Mouse (Mus musculus): ENCODE results near the gene Was. TPM values are rescaled to one million over a fixed set of nuclear protein-coding genes. Genes with fewer than 3 reads are reported as not detected.
"Not testable (repeated sequence)": the region's sequence is repeated elsewhere in the genome, so short reads cannot be mapped to it uniquely, and the experiment has no call there.

The Was gene
- polyA plus RNA-seq, 1 experiment from 2014 or later, result 0.17 TPM

GRCm38 (mm10) chrX:8099435-8099834, 9.1 kb upstream of the Was start:
- H3K27ac ChIP-seq, result no peak overlapping the region

GRCm38 (mm10) chrX:8096787-8097242, 6.5 kb upstream of the Was start:
- 24% methylated on average over 19 of the region's 19 CpGs for WGBS

More at GRCm38 (mm10) chrX:8099435-8099834, 9.1 kb upstream of the Was start:
- no peaks in the 10 kb centered on the region for H3K9me3 ChIP-seq
- H3K36me3 ChIP-seq (replicated peaks), result no peaks in the 10 kb centered on the region
- no peaks in the 10 kb centered on the region for H3K27me3 ChIP-seq (ENCODE audit: poor library complexity, severe bottlenecking)
- DNase-seq (ENCODE audit: extremely low spot score, low spot score), result no peak
- peaks cover 18% of the 10 kb centered on the region for H3K4me1 ChIP-seq
- WGBS, result 71% methylated on average over 4 of the region's 4 CpGs
- H3K4me3 ChIP-seq, result no peak overlapping the region

GRCm38 (mm10) chrX:8096068-8096786, 5.9 kb upstream of the Was start:
- not testable (repeated sequence) for H3K27me3 ChIP-seq (ENCODE audit: poor library complexity, severe bottlenecking); DNase-seq (ENCODE audit: extremely low spot score, low spot score); H3K9me3 ChIP-seq; H3K36me3 ChIP-seq (replicated peaks)
- Histone ChIP-seq H3K27ac (peak overlapping the region; percentile 86), H3K4me1 (peaks cover 15% of the 10 kb centered on the region), H3K4me3 (peak overlapping the region; percentile 47)
- 14% methylated on average over 36 of the region's 48 CpGs for WGBS

More at GRCm38 (mm10) chrX:8096787-8097242, 6.5 kb upstream of the Was start:
- peak; percentile 90 for DNase-seq (ENCODE audit: extremely low spot score, low spot score)
- no peaks in the 10 kb centered on the region for H3K27me3 ChIP-seq (ENCODE audit: poor library complexity, severe bottlenecking)
- peak overlapping the region; percentile 47 for H3K4me3 ChIP-seq
- no peaks in the 10 kb centered on the region for H3K9me3 ChIP-seq
- peak overlapping the region; percentile 86 for H3K27ac ChIP-seq
- H3K36me3 ChIP-seq (replicated peaks), result no peaks in the 10 kb centered on the region
- peaks cover 18% of the 10 kb centered on the region for H3K4me1 ChIP-seq

GRCm38 (mm10) chrX:8095546-8095945, 5.2 kb upstream of the Was start:
- Histone ChIP-seq H3K27ac (0 out of 2 replicates have a peak overlapping the region, but pooled peaks have one; percentile 56), H3K27me3 (ENCODE audit: poor library complexity, severe bottlenecking) (no peaks in the 10 kb centered on the region), H3K4me3 (peak overlapping the region; percentile 42), H3K9me3 (no peaks in the 10 kb centered on the region), H3K4me1 (peaks cover 8% of the 10 kb centered on the region), H3K36me3 (replicated peaks) (no peaks in the 10 kb centered on the region)
- 87% methylated on average over 10 of the region's 10 CpGs for WGBS
- DNase-seq (ENCODE audit: extremely low spot score, low spot score), result no peak

GRCm38 (mm10) chrX:8090954-8091347, 653 bp upstream of the Was start:
- not testable (repeated sequence) for H3K9me3 ChIP-seq; H3K4me1 ChIP-seq; H3K27ac ChIP-seq; H3K27me3 ChIP-seq (ENCODE audit: poor library complexity, severe bottlenecking); H3K36me3 ChIP-seq (replicated peaks); H3K4me3 ChIP-seq; DNase-seq (ENCODE audit: extremely low spot score, low spot score)
- WGBS, result 88% methylated on average over 4 of the region's 5 CpGs

GRCm38 (mm10) chrX:8089746-8090145, 552 bp downstream of the Was start:
- 87% methylated on average over 3 of the region's 3 CpGs for WGBS
- no peaks in the 10 kb centered on the region for H3K36me3 ChIP-seq (replicated peaks)
- no peak for DNase-seq (ENCODE audit: extremely low spot score, low spot score)
- no peaks in the 10 kb centered on the region for H3K4me1 ChIP-seq
- H3K27me3 ChIP-seq (ENCODE audit: poor library complexity, severe bottlenecking), result no peaks in the 10 kb centered on the region
- no peak overlapping the region for H3K4me3 ChIP-seq
- no peak overlapping the region for H3K27ac ChIP-seq
- H3K9me3 ChIP-seq, result no peaks in the 10 kb centered on the region; the same call in 1 of the 2 replicates

- WGBS, result 88% methylated on average over 6 of the region's 8 CpGs
- no peak for DNase-seq (ENCODE audit: extremely low spot score, low spot score)
- Histone ChIP-seq H3K27ac (no peak overlapping the region), H3K4me1 (no peaks in the 10 kb centered on the region), H3K36me3 (replicated peaks) (no peaks in the 10 kb centered on the region), H3K9me3 (no peaks in the 10 kb centered on the region; the same call in 1 of the 2 replicates), H3K27me3 (ENCODE audit: poor library complexity, severe bottlenecking) (no peaks in the 10 kb centered on the region), H3K4me3 (no peak overlapping the region)
These were observed 4.7 kb downstream of the Was start for GRCm38 (mm10) chrX:8085611-8086010.

- Histone ChIP-seq H3K27ac (no peak overlapping the region), H3K36me3 (replicated peaks) (no peaks in the 10 kb centered on the region), H3K27me3 (ENCODE audit: poor library complexity, severe bottlenecking) (no peaks in the 10 kb centered on the region), H3K9me3 (no peaks in the 10 kb centered on the region; the same call in 1 of the 2 replicates), H3K4me1 (no peaks in the 10 kb centered on the region), H3K4me3 (no peak overlapping the region)
- no peak for DNase-seq (ENCODE audit: extremely low spot score, low spot score)
- 92% methylated on average over 6 of the region's 6 CpGs for WGBS
These were observed 5.5 kb downstream of the Was start for GRCm38 (mm10) chrX:8084771-8085259.

- DNase-seq (ENCODE audit: extremely low spot score, low spot score), result no peak
- peak overlapping the region; percentile 64 for H3K4me3 ChIP-seq
- WGBS, result 20% methylated on average over 3 of the region's 3 CpGs
- peak overlapping the region; percentile 94 for H3K27ac ChIP-seq
- peaks cover 25% of the 10 kb centered on the region for H3K36me3 ChIP-seq (replicated peaks)
- H3K4me1 ChIP-seq, result peaks cover 5% of the 10 kb centered on the region
- H3K9me3 ChIP-seq, result no peaks in the 10 kb centered on the region; the same call in 1 of the 2 replicates
- no peaks in the 10 kb centered on the region for H3K27me3 ChIP-seq (ENCODE audit: poor library complexity, severe bottlenecking)
These were observed 15.2 kb downstream of the Was start for GRCm38 (mm10) chrX:8075104-8075503.

GRCm38 (mm10) chrX:8074430-8075014, 15.8 kb downstream of the Was start, which contains the start of gene Suv39h1:
Gene Suv39h1, minus strand, starts transcription at chrX:8074760.
- no peaks in the 10 kb centered on the region for H3K27me3 ChIP-seq (ENCODE audit: poor library complexity, severe bottlenecking)
- WGBS, result 20% methylated on average over 46 of the region's 46 CpGs
- peak within 1 kb of the TSS; percentile 94 for H3K27ac ChIP-seq
- peak within 1 kb of the TSS; percentile 64 for H3K4me3 ChIP-seq
- peak; percentile 88 for DNase-seq (ENCODE audit: extremely low spot score, low spot score)
- H3K4me1 ChIP-seq, result peaks cover 5% of the 10 kb centered on the region
- H3K36me3 ChIP-seq (replicated peaks), result peaks cover 31% of the 10 kb centered on the region
- no peaks in the 10 kb centered on the region; the same call in 1 of the 2 replicates for H3K9me3 ChIP-seq

GRCm38 (mm10) chrX:8073881-8074429, 16.3 kb downstream of the Was start:
- 28% methylated on average over 61 of the region's 64 CpGs for WGBS
- Histone ChIP-seq H3K4me3 (peak overlapping the region; percentile 64), H3K27ac (peak overlapping the region; percentile 94), H3K9me3 (no peaks in the 10 kb centered on the region; the same call in 1 of the 2 replicates), H3K36me3 (replicated peaks) (peaks cover 37% of the 10 kb centered on the region), H3K4me1 (peaks cover 5% of the 10 kb centered on the region), H3K27me3 (ENCODE audit: poor library complexity, severe bottlenecking) (no peaks in the 10 kb centered on the region)
- peak; percentile 36 for DNase-seq (ENCODE audit: extremely low spot score, low spot score)

GRCm38 (mm10) chrX:8069166-8069565, 21.1 kb downstream of the Was start:
- no peaks in the 10 kb centered on the region; the same call in 1 of the 2 replicates for H3K9me3 ChIP-seq
- H3K4me3 ChIP-seq, result no peak overlapping the region
- DNase-seq (ENCODE audit: extremely low spot score, low spot score), result no peak
- H3K27me3 ChIP-seq (ENCODE audit: poor library complexity, severe bottlenecking), result no peaks in the 10 kb centered on the region
- H3K4me1 ChIP-seq, result peaks cover 5% of the 10 kb centered on the region
- no peak overlapping the region for H3K27ac ChIP-seq
- H3K36me3 ChIP-seq (replicated peaks), result peaks cover 85% of the 10 kb centered on the region
- 96% methylated on average over 1 of the region's 1 CpGs for WGBS
